Mouse (Mus musculus) limb, embryonic 15.5 days (tissue): ENCODE measurements at regions not wholly inside any gene's neighbourhood (a gene's known extent, or its start where the extent isn't known, plus 50 kb on each side); places are given as distances from the start of the nearest gene placed in this dataset.

ENCODE experiments used
- ATAC-seq: fragments of 200-750 bp; cut with Nextera tagmentation; 2 replicates; pipeline ENCODE4 v1.8.0; 2017; ENCODE audit warnings: low read depth, moderate TSS enrichment; ENCODE audit not compliant: insufficient number of reproducible peaks, low FRiP score, low TSS enrichment
- H3K27ac ChIP-seq: fragments of 300-500 bp; sonication (generic); 2 replicates; pipeline ENCODE4 v1.5.1; 2015; ENCODE audit warnings: moderate library complexity, mild to moderate bottlenecking, inconsistent platforms
- H3K27me3 ChIP-seq: fragments of 300-500 bp; sonication (generic); 2 replicates; pipeline ENCODE4 v1.6.1; 2015; ENCODE audit warnings: inconsistent platforms
- H3K36me3 ChIP-seq: fragments of 300-500 bp; sonication (generic); 2 replicates; pipeline ENCODE4 v1.6.1; 2015; ENCODE audit warnings: inconsistent platforms
- H3K4me1 ChIP-seq: fragments of 300-500 bp; sonication (generic); 2 replicates; pipeline ENCODE4 v1.6.1; 2015; ENCODE audit warnings: inconsistent platforms
- H3K4me2 ChIP-seq: fragments of 300-500 bp; sonication (generic); 2 replicates; pipeline ENCODE4 v1.6.1; 2015; ENCODE audit warnings: mild to moderate bottlenecking, inconsistent platforms
- H3K4me3 ChIP-seq: fragments of 300-500 bp; sonication (generic); 2 replicates; pipeline ENCODE4 v1.5.1; 2015; ENCODE audit warnings: mild to moderate bottlenecking, inconsistent platforms
- H3K9ac ChIP-seq: fragments of 300-500 bp; sonication (generic); 2 replicates; pipeline ENCODE4 v1.6.1; 2015; ENCODE audit warnings: inconsistent platforms
- H3K9me3 ChIP-seq: fragments of 300-500 bp; sonication (generic); 2 replicates; pipeline ENCODE4 v1.6.1; 2016; ENCODE audit warnings: inconsistent platforms
- WGBS: fragments of 180-500 bp; shearing (Covaris S2); methylation state at CpG from one replicate; pipeline ENCODE4 v1.1.7; 2015; 5-methylcytosine and 5-hydroxymethylcytosine counted together

- Histone ChIP-seq H3K27me3 (no peaks in the 10 kb centered on the region), H3K9ac (no peak overlapping the region), H3K27ac (no peak overlapping the region), H3K4me1 (peaks cover 16% of the 10 kb centered on the region), H3K36me3 (no peaks in the 10 kb centered on the region), H3K9me3 (no peaks in the 10 kb centered on the region), H3K4me3 (no peak overlapping the region), H3K4me2 (no peak overlapping the region)
- 78% methylated on average over 10 of the region's 10 CpGs for WGBS
- no peak for ATAC-seq
These were observed 100.5 kb upstream of the Nckap5 start for GRCm38 (mm10) chr1:126931093-126931492.

- H3K4me2 ChIP-seq: no peak overlapping the region
These were observed 100.0 kb upstream of the Nckap5 start for GRCm38 (mm10) chr1:126930611-126931010.

GRCm38 (mm10) chr1:126929666-126930065, 99.1 kb upstream of the Nckap5 start:
- H3K36me3 ChIP-seq: no peaks in the 10 kb centered on the region
- ATAC-seq: no peak
- H3K27ac ChIP-seq: no peak overlapping the region
- 68% methylated on average over 4 of the region's 4 CpGs for WGBS
- peaks cover 28% of the 10 kb centered on the region for H3K4me1 ChIP-seq
- H3K9ac ChIP-seq: no peak overlapping the region
- no peak overlapping the region for H3K4me3 ChIP-seq
- no peak overlapping the region for H3K4me2 ChIP-seq
- H3K9me3 ChIP-seq: no peaks in the 10 kb centered on the region
- H3K27me3 ChIP-seq: no peaks in the 10 kb centered on the region

More at GRCm38 (mm10) chr1:126930611-126931010, 100.0 kb upstream of the Nckap5 start:
- Histone ChIP-seq H3K36me3 (no peaks in the 10 kb centered on the region), H3K27ac (no peak overlapping the region), H3K4me1 (peaks cover 21% of the 10 kb centered on the region), H3K9ac (no peak overlapping the region), H3K4me3 (no peak overlapping the region), H3K27me3 (no peaks in the 10 kb centered on the region), H3K9me3 (no peaks in the 10 kb centered on the region)
- 85% methylated on average over 14 of the region's 14 CpGs for WGBS
- no peak for ATAC-seq

GRCm38 (mm10) chr1:126928186-126928585, 97.6 kb upstream of the Nckap5 start:
- H3K27ac ChIP-seq: no peak overlapping the region
- 40% methylated on average over 7 of the region's 7 CpGs for WGBS
- ATAC-seq: no peak

GRCm38 (mm10) chr1:126925150-126926035, 94.8 kb upstream of the Nckap5 start:
- ATAC-seq: peak; percentile 73; the same call in 1 of the 2 replicates
- Histone ChIP-seq H3K9ac (no peak overlapping the region), H3K27me3 (no peaks in the 10 kb centered on the region), H3K4me3 (no peak overlapping the region), H3K36me3 (no peaks in the 10 kb centered on the region), H3K27ac (no peak overlapping the region), H3K9me3 (no peaks in the 10 kb centered on the region), H3K4me2 (no peak overlapping the region), H3K4me1 (peaks cover 17% of the 10 kb centered on the region)
- 47% methylated on average over 12 of the region's 12 CpGs for WGBS

More at GRCm38 (mm10) chr1:126928186-126928585, 97.6 kb upstream of the Nckap5 start:
- H3K4me1 ChIP-seq: peaks cover 28% of the 10 kb centered on the region
- H3K9ac ChIP-seq: no peak overlapping the region
- no peaks in the 10 kb centered on the region for H3K36me3 ChIP-seq
- no peaks in the 10 kb centered on the region for H3K9me3 ChIP-seq
- H3K27me3 ChIP-seq: no peaks in the 10 kb centered on the region
- H3K4me3 ChIP-seq: no peak overlapping the region
- no peak overlapping the region for H3K4me2 ChIP-seq

- ATAC-seq: no peak
- Histone ChIP-seq H3K27me3 (no peaks in the 10 kb centered on the region), H3K4me3 (no peak overlapping the region), H3K4me2 (no peak overlapping the region), H3K4me1 (peaks cover 18% of the 10 kb centered on the region), H3K9me3 (no peaks in the 10 kb centered on the region), H3K9ac (no peak overlapping the region), H3K27ac (no peak overlapping the region; the same call in 1 of the 2 replicates), H3K36me3 (no peaks in the 10 kb centered on the region)
- WGBS: 68% methylated on average over 4 of the region's 4 CpGs
These were observed 93.4 kb upstream of the Nckap5 start for GRCm38 (mm10) chr1:126923981-126924380.

- H3K27ac ChIP-seq: no peak overlapping the region
- no peak overlapping the region for H3K9ac ChIP-seq
- H3K4me3 ChIP-seq: no peak overlapping the region
- no peaks in the 10 kb centered on the region for H3K36me3 ChIP-seq
- 86% methylated on average over 4 of the region's 4 CpGs for WGBS
- no peak overlapping the region for H3K4me2 ChIP-seq
- no peaks in the 10 kb centered on the region for H3K27me3 ChIP-seq
- no peak for ATAC-seq
- H3K9me3 ChIP-seq: no peaks in the 10 kb centered on the region
- peaks cover 19% of the 10 kb centered on the region for H3K4me1 ChIP-seq
These were observed 91.6 kb upstream of the Nckap5 start for GRCm38 (mm10) chr1:126922231-126922630.

- Histone ChIP-seq H3K4me2 (no peak overlapping the region), H3K9ac (no peak overlapping the region), H3K27me3 (no peaks in the 10 kb centered on the region), H3K9me3 (no peaks in the 10 kb centered on the region), H3K36me3 (no peaks in the 10 kb centered on the region), H3K4me3 (no peak overlapping the region), H3K4me1 (peaks cover 7% of the 10 kb centered on the region), H3K27ac (no peak overlapping the region)
- ATAC-seq: peak; percentile 44; the same call in 1 of the 2 replicates
- 60% methylated on average over 1 of the region's 1 CpGs for WGBS
These were observed 88.3 kb upstream of the Nckap5 start for GRCm38 (mm10) chr1:126918876-126919275.

- peaks cover 7% of the 10 kb centered on the region for H3K4me1 ChIP-seq
- H3K27ac ChIP-seq: no peak overlapping the region
- no peak overlapping the region for H3K4me2 ChIP-seq
- no peak overlapping the region for H3K4me3 ChIP-seq
- no peak for ATAC-seq
- no peaks in the 10 kb centered on the region for H3K27me3 ChIP-seq
- no peaks in the 10 kb centered on the region for H3K9me3 ChIP-seq
- no peaks in the 10 kb centered on the region for H3K36me3 ChIP-seq
- H3K9ac ChIP-seq: no peak overlapping the region
- WGBS: 57% methylated on average over 6 of the region's 6 CpGs
These were observed 87.3 kb upstream of the Nckap5 start for GRCm38 (mm10) chr1:126917872-126918271.

GRCm38 (mm10) chr1:126916369-126916768, 85.8 kb upstream of the Nckap5 start:
- H3K4me1 ChIP-seq: peaks cover 11% of the 10 kb centered on the region
- WGBS: 70% methylated on average over 6 of the region's 6 CpGs
- H3K4me2 ChIP-seq: no peak overlapping the region
- no peaks in the 10 kb centered on the region for H3K36me3 ChIP-seq
- H3K9me3 ChIP-seq: no peaks in the 10 kb centered on the region
- ATAC-seq: no peak
- H3K27ac ChIP-seq: no peak overlapping the region
- no peak overlapping the region for H3K9ac ChIP-seq
- H3K4me3 ChIP-seq: no peak overlapping the region
- H3K27me3 ChIP-seq: no peaks in the 10 kb centered on the region

GRCm38 (mm10) chr1:126911277-126912060, 80.9 kb upstream of the Nckap5 start:
- ATAC-seq: no peak
- 40% methylated on average over 12 of the region's 12 CpGs for WGBS
- H3K27me3 ChIP-seq: no peaks in the 10 kb centered on the region
- no peak overlapping the region for H3K4me2 ChIP-seq
- no peak overlapping the region for H3K4me3 ChIP-seq
- no peak overlapping the region for H3K9ac ChIP-seq
- no peak overlapping the region; the same call in 1 of the 2 replicates for H3K27ac ChIP-seq
- H3K9me3 ChIP-seq: no peaks in the 10 kb centered on the region
- peaks cover 11% of the 10 kb centered on the region; the same call in 1 of the 2 replicates for H3K4me1 ChIP-seq
- H3K36me3 ChIP-seq: no peaks in the 10 kb centered on the region

GRCm38 (mm10) chr1:126907417-126907816, 76.8 kb upstream of the Nckap5 start:
- no peak for ATAC-seq
- Histone ChIP-seq H3K27me3 (no peaks in the 10 kb centered on the region), H3K4me3 (no peak overlapping the region), H3K27ac (no peak overlapping the region), H3K4me1 (peaks cover 11% of the 10 kb centered on the region; the same call in 1 of the 2 replicates), H3K9me3 (no peaks in the 10 kb centered on the region), H3K9ac (no peak overlapping the region), H3K4me2 (no peak overlapping the region), H3K36me3 (no peaks in the 10 kb centered on the region)
- 86% methylated on average over 2 of the region's 2 CpGs for WGBS
